In the genomic region with DNA sequence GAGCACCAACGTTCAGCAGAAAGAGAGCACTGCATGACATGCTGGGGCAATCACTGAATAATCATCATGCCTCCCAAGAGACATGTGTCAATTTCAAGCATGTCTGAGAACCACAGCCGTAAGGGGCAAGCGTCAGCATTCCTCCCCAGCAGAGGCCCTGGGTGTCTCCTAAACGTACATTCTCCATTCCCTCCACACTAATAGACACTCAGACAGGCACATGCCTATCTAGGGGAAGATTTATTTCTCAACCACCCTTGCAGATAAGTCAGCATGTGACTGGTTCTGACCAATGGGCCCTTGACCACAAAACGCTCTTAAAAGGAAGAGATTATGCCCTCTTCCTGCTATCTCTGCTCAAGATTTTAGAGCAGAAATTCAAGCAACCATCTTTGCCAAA, we compare ENCODE assay signal across 11 mouse cellular contexts. TPM values are rescaled to one million over a fixed set of nuclear protein-coding genes. Genes with fewer than 3 reads are reported as not detected.
DNase-seq lines count a peak whose midpoint lies in the region; ATAC-seq and TF ChIP-seq lines count a peak whose summit lies in the region.
"Had no signal": no experiment of that assay in that cellular context is flagged by ENCODE, and none has a peak within 500 bp of the region (broad histone marks: within the 10 kb centered on the region; RNA-seq: fewer than 3 reads in every experiment).

No protein-coding gene starts in this region.

- peak overlapping the region; percentile 58 for H3K27ac ChIP-seq in lung, embryonic 14.5 days (ENCODE audit: low read depth)
- 0 out of 2 replicates have a peak overlapping the region, but pooled peaks have one; percentile 15 for H3K27ac ChIP-seq in CH12.LX (ENCODE audit: insufficient read depth, low read depth)
- H3K27ac ChIP-seq in embryonic facial prominence, embryonic 14.5 days (replicated peaks; ENCODE audit: low read depth, low read length), result peak overlapping the region; percentile 42
- H3K27ac ChIP-seq: layer of hippocampus, adult 2 months; liver, embryonic 15.5 days had no signal

- no peak for TF ChIP-seq RAD21 in CH12.LX (IDR thresholded peaks at IDR 0.05; ENCODE audit: low read depth, low read length)

- ATAC-seq in lung, embryonic 14.5 days (ENCODE audit: insufficient read depth), result peak; percentile 67
- ATAC-seq in embryonic facial prominence, embryonic 14.5 days (ENCODE audit: low read depth), result peak; percentile 50; the same call in 1 of the 2 replicates

- no peak overlapping the region for H3K4me3 ChIP-seq in lung, embryonic 14.5 days (ENCODE audit: low read depth, low read length)
- H3K4me3 ChIP-seq in CH12.LX (replicated peaks in 1 of 3; ENCODE audit: low read depth in 2 of 3, low read length in 2 of 3, poor library complexity in 1 of 3), result no peak overlapping the region
- no peak overlapping the region for H3K4me3 ChIP-seq in embryonic facial prominence, embryonic 14.5 days (ENCODE audit: low read depth, low read length)
- H3K4me3 ChIP-seq: erythroblast, embryonic 14.5 days; layer of hippocampus, adult 2 months; liver, embryonic 15.5 days had no signal

- no peak for TF ChIP-seq CTCF in lung, embryonic 14.5 days (IDR thresholded peaks at IDR 0.05; ENCODE audit: low read depth)
- TF ChIP-seq CTCF in CH12.LX (conservative IDR thresholded peaks at IDR 0.05 in 1 of 2, IDR thresholded peaks at IDR 0.05 in 1 of 2; ENCODE audit: low read depth in 2 of 2, low read length in 2 of 2), result no peak

- TF ChIP-seq EP300 in CH12.LX (IDR thresholded peaks at IDR 0.05; ENCODE audit: low read length), result no peak

- dilution Hi-C loops in CH12.LX (cut with MboI; ENCODE audit: extremely low pct_ligation_motif_present, extremely low pct_unique_long_range_greater_than_20kb, low sequenced_read_pairs), result no loop called here

- in situ Hi-C loops in CH12.LX (cut with MboI; ENCODE audit: low pct_ligation_motif_present, low pct_unique_long_range_greater_than_20kb, low sequenced_read_pairs), result no loop called here

- no peaks in the 10 kb centered on the region for H3K9me3 ChIP-seq in lung, embryonic 14.5 days (ENCODE audit: low read depth, low read length)
- H3K9me3 ChIP-seq in CH12.LX (replicated peaks; ENCODE audit: low read length), result no peaks in the 10 kb centered on the region
- no peaks in the 10 kb centered on the region for H3K9me3 ChIP-seq in embryonic facial prominence, embryonic 14.5 days (ENCODE audit: control insufficient read depth, low read length)
- H3K9me3 ChIP-seq: liver, embryonic 15.5 days had no signal

- peaks cover 18% of the 10 kb centered on the region for H3K4me1 ChIP-seq in lung, embryonic 14.5 days (ENCODE audit: insufficient read depth)
- peaks cover 6 to 21% of the 10 kb centered on the region in 2 experiments for H3K4me1 ChIP-seq in CH12.LX (ENCODE audit: control insufficient read depth in 1 of 2, insufficient read depth in 2 of 2)
- H3K4me1 ChIP-seq in embryonic facial prominence, embryonic 14.5 days (ENCODE audit: control insufficient read depth, insufficient read depth, low read length), result peaks cover 15% of the 10 kb centered on the region

- H3K4me2 ChIP-seq in lung, embryonic 14.5 days, result no peak overlapping the region
- no peak overlapping the region for H3K4me2 ChIP-seq in CH12.LX (ENCODE audit: insufficient read depth, low read depth, poor library complexity, severe bottlenecking)
- H3K4me2 ChIP-seq in embryonic facial prominence, embryonic 14.5 days (ENCODE audit: low read depth, low read length), result no peak overlapping the region
- H3K4me2 ChIP-seq: liver, embryonic 15.5 days had no signal

- H3K9ac ChIP-seq in lung, embryonic 14.5 days, result no peak overlapping the region
- no peak overlapping the region for H3K9ac ChIP-seq in CH12.LX (ENCODE audit: insufficient read depth, low read depth)
- H3K9ac ChIP-seq in embryonic facial prominence, embryonic 14.5 days (ENCODE audit: low read depth, low read length), result no peak overlapping the region
- H3K9ac ChIP-seq: liver, embryonic 15.5 days had no signal

- TF ChIP-seq POLR2A in CH12.LX (IDR thresholded peaks at IDR 0.05; ENCODE audit: low read depth, low read length), result no peak

- WGBS in lung, embryonic 14.5 days, result 29% methylated on average over 5 of the region's 5 CpGs
- WGBS in embryonic facial prominence, embryonic 14.5 days, result 24% methylated on average over 5 of the region's 5 CpGs

- no peaks in the 10 kb centered on the region for H3K36me3 ChIP-seq in lung, embryonic 14.5 days (ENCODE audit: insufficient read depth)
- H3K36me3 ChIP-seq in CH12.LX (replicated peaks in 1 of 2; ENCODE audit: control insufficient read depth in 1 of 2, insufficient read depth in 1 of 2, low read length in 1 of 2), result no peaks in the 10 kb centered on the region
- no peaks in the 10 kb centered on the region for H3K36me3 ChIP-seq in embryonic facial prominence, embryonic 14.5 days (ENCODE audit: control insufficient read depth, insufficient read depth, low read length)
- H3K36me3 ChIP-seq: liver, embryonic 15.5 days had no signal

- DNase-seq in lung, embryonic 14.5 days, result no peak
- DNase-seq in lung, postnatal 25 days (ENCODE audit: low spot score), result no peak
- DNase-seq in CH12.LX (ENCODE audit: extremely low read depth), result peak; percentile 49
- peak; percentile 69 for DNase-seq in embryonic facial prominence, embryonic 14.5 days (ENCODE audit: low spot score)
- peak; percentile 56 for DNase-seq in naive thymus-derived CD4-positive, alpha-beta T cell, adult 2 months (ENCODE audit: low read depth)
- no peak for DNase-seq in kidney, adult 8-10 months
- no peak for DNase-seq in cerebellum, adult 11 months
- DNase-seq: heart, postnatal 4 days had no signal

- H3K79me2 ChIP-seq in CH12.LX (replicated peaks; ENCODE audit: control insufficient read depth, extremely low read depth, insufficient read depth, poor library complexity, severe bottlenecking), result no peaks in the 10 kb centered on the region

- no peaks in the 10 kb centered on the region for H3K27me3 ChIP-seq in lung, embryonic 14.5 days (ENCODE audit: insufficient read depth, low read length)
- no peaks in the 10 kb centered on the region for H3K27me3 ChIP-seq in CH12.LX (replicated peaks)
- no peaks in the 10 kb centered on the region for H3K27me3 ChIP-seq in embryonic facial prominence, embryonic 14.5 days (replicated peaks; ENCODE audit: control insufficient read depth, insufficient read depth, low read length)
- H3K27me3 ChIP-seq: liver, embryonic 15.5 days had no signal

TF ChIP-seq in CH12.LX, 34 proteins besides CTCF, POLR2A, EP300 and RAD21:
- TF ChIP-seq USF2 (conservative IDR thresholded peaks at IDR 0.05; ENCODE audit: low read depth, low read length), result no peak
- TF ChIP-seq USF1 (IDR thresholded peaks at IDR 0.05; ENCODE audit: low read depth, low read length), result peak; percentile 46; the same call in 1 of the 2 replicates
TF ChIP-seq in CH12.LX: peak in this region for 1.

RNA-seq across cellular contexts. Expression of a gene that starts 37.7 kb away (rescaled TPM):
- 18.3 and 22.2 TPM in 2 replicates for polyA plus RNA-seq in lung, embryonic 14.5 days (2014; fragmentation: Nextera tagmentation; extraction: Ambion mirVana)
- total RNA-seq in CH12.LX (2012; rRNA removed) (16.2 and 19.8 TPM in 2 replicates), CH12.LX (2014; rRNA removed) (12.2 and 12.7 TPM in 2 replicates)
- 23.0 and 24.9 TPM in 2 replicates for polyA plus RNA-seq in CH12.LX (2012; ENCODE audit: insufficient read length, low read depth)
- polyA plus RNA-seq in embryonic facial prominence, embryonic 14.5 days (2014; fragmentation: Nextera tagmentation; extraction: Ambion mirVana), result 24.8 and 28.9 TPM in 2 replicates

Comparison
In these comparisons a context has a peak if more than half of its experiments do, and no peak if none do; other contexts are left out.
1. DNase-seq: peak in CH12.LX (single experiment), embryonic facial prominence, embryonic 14.5 days (single experiment) and naive thymus-derived CD4-positive, alpha-beta T cell, adult 2 months (single experiment); none in lung, embryonic 14.5 days (single experiment), lung, postnatal 25 days (single experiment), kidney, adult 8-10 months (0 of 2) and cerebellum, adult 11 months (single experiment).
2. Peak in every context shown above with its lines, with median percentiles within 50 percentile points of each other: H3K27ac ChIP-seq.